Mouse (Mus musculus) cortical plate, adult 2 months (tissue): ENCODE data around the gene Caskin1.

Experiments used
- CTCF ChIP-seq: fragments of 200-500 bp; IDR thresholded peaks from 2 replicates; pipeline ENCODE4 v1.5.1; 2011; ENCODE audit warnings: mild to moderate bottlenecking, control low read depth, low read length; ENCODE audit not compliant: insufficient read depth; ENCODE audit errors: extremely low read depth
- POLR2A ChIP-seq: fragments of 200-500 bp; IDR thresholded peaks from 2 replicates; pipeline ENCODE4 v1.6.1; 2011; ENCODE audit warnings: mild to moderate bottlenecking, low read length, control low read depth; ENCODE audit not compliant: insufficient read depth; ENCODE audit errors: extremely low read depth

- TF ChIP-seq CTCF = no peak
- TF ChIP-seq POLR2A = no peak
Observed at GRCm38 (mm10) chr17:24495443-24495842, 7.0 kb downstream of the Caskin1 start.
